ENCODE assay signal across 12 mouse cellular contexts in genomic region chr7:79502152-79503102, GRCm38 (mm10). TPM values are rescaled to one million over a fixed set of nuclear protein-coding genes. Genes with fewer than 3 reads are reported as not detected.
DNase-seq lines count a peak whose midpoint lies in the region; ATAC-seq and TF ChIP-seq lines count a peak whose summit lies in the region.
"Had no signal": no experiment of that assay in that cellular context is flagged by ENCODE, and none has a peak within 500 bp of the region (broad histone marks: within the 10 kb centered on the region; RNA-seq: fewer than 3 reads in every experiment).

No protein-coding gene starts in this region.

- peaks cover 99% of the 10 kb centered on the region for H3K27me3 ChIP-seq in kidney, postnatal 0 days (ENCODE audit: insufficient read depth, low read length)
- H3K27me3 ChIP-seq in forebrain, embryonic 11.5 days (ENCODE audit: control insufficient read depth, insufficient read depth, low read length), result peaks cover 29% of the 10 kb centered on the region
- peaks cover 83% of the 10 kb centered on the region for H3K27me3 ChIP-seq in midbrain, embryonic 11.5 days (ENCODE audit: control insufficient read depth, insufficient read depth, low read length)

- TF ChIP-seq CTCF in kidney, postnatal 0 days (IDR thresholded peaks at IDR 0.05; ENCODE audit: low read depth), result no peak
- TF ChIP-seq CTCF in brain, embryonic 14.5 days (IDR thresholded peaks at IDR 0.05; ENCODE audit: borderline replicate concordance, extremely low read depth, insufficient read depth, insufficient read length), result no peak

- H3K27ac ChIP-seq in kidney, postnatal 0 days, result no peak overlapping the region
- peak overlapping the region; percentile 99 for H3K27ac ChIP-seq in forebrain, embryonic 11.5 days (ENCODE audit: low read depth, low read length)
- H3K27ac ChIP-seq in midbrain, embryonic 11.5 days (ENCODE audit: low read depth, low read length), result no peak overlapping the region
- H3K27ac ChIP-seq: liver, embryonic 12.5 days had no signal

- no peak overlapping the region for H3K9ac ChIP-seq in kidney, postnatal 0 days (ENCODE audit: low read depth, low read length)
- H3K9ac ChIP-seq in forebrain, embryonic 11.5 days (ENCODE audit: low read length), result peak overlapping the region; percentile 98
- H3K9ac ChIP-seq in midbrain, embryonic 11.5 days (ENCODE audit: low read length), result peak overlapping the region; percentile 91
- H3K9ac ChIP-seq: liver, embryonic 12.5 days had no signal

- H3K36me3 ChIP-seq in kidney, postnatal 0 days (ENCODE audit: insufficient read depth, low read length), result no peaks in the 10 kb centered on the region
- no peaks in the 10 kb centered on the region; the same call in 1 of the 2 replicates for H3K36me3 ChIP-seq in forebrain, embryonic 11.5 days (ENCODE audit: control insufficient read depth, insufficient read depth, low read length)
- no peaks in the 10 kb centered on the region for H3K36me3 ChIP-seq in midbrain, embryonic 11.5 days (ENCODE audit: control insufficient read depth, insufficient read depth, low read length)
- H3K36me3 ChIP-seq: liver, embryonic 12.5 days had no signal

- peaks cover 6% of the 10 kb centered on the region; the same call in 1 of the 2 replicates for H3K4me1 ChIP-seq in kidney, postnatal 0 days (replicated peaks; ENCODE audit: insufficient read depth, low read length)
- peaks cover 4% of the 10 kb centered on the region; the same call in 1 of the 2 replicates for H3K4me1 ChIP-seq in forebrain, embryonic 11.5 days (replicated peaks; ENCODE audit: control insufficient read depth, insufficient read depth, low read length)
- peaks cover 44% of the 10 kb centered on the region for H3K4me1 ChIP-seq in midbrain, embryonic 11.5 days (ENCODE audit: control insufficient read depth, insufficient read depth, low read length)

- no peak for TF ChIP-seq POLR2A in brain, embryonic 14.5 days (IDR thresholded peaks at IDR 0.05; ENCODE audit: borderline replicate concordance, extremely low read depth, insufficient read depth, insufficient read length, poor library complexity, severe bottlenecking)

- ATAC-seq in kidney, postnatal 0 days (replicated peaks; ENCODE audit: low FRiP score, low read depth), result no peak
- no peak for ATAC-seq in forebrain, embryonic 11.5 days (replicated peaks; ENCODE audit: low FRiP score)
- no peak for ATAC-seq in midbrain, embryonic 11.5 days (ENCODE audit: low FRiP score)
- ATAC-seq: CD4-positive, CD25-positive, alpha-beta regulatory T cell, adult 4 months; liver, embryonic 12.5 days had no signal

- no peak overlapping the region for H3K4me3 ChIP-seq in kidney, postnatal 0 days (replicated peaks; ENCODE audit: low read depth, low read length)
- H3K4me3 ChIP-seq in forebrain, embryonic 11.5 days (ENCODE audit: low read depth, low read length), result peak overlapping the region; percentile 76
- H3K4me3 ChIP-seq in midbrain, embryonic 11.5 days (ENCODE audit: low read depth, low read length), result peak overlapping the region; percentile 76
- H3K4me3 ChIP-seq: liver, embryonic 12.5 days; megakaryocyte, embryonic 14.5 days had no signal

- H3K4me2 ChIP-seq in kidney, postnatal 0 days (ENCODE audit: low read length), result no peak overlapping the region
- H3K4me2 ChIP-seq in forebrain, embryonic 11.5 days (ENCODE audit: low read depth, low read length, severe bottlenecking), result peak overlapping the region; percentile 72
- peak overlapping the region; percentile 58 for H3K4me2 ChIP-seq in midbrain, embryonic 11.5 days
- H3K4me2 ChIP-seq: liver, embryonic 12.5 days had no signal

- H3K9me3 ChIP-seq in kidney, postnatal 0 days (replicated peaks; ENCODE audit: low read length), result no peaks in the 10 kb centered on the region
- no peaks in the 10 kb centered on the region for H3K9me3 ChIP-seq in forebrain, embryonic 11.5 days (ENCODE audit: control insufficient read depth, low read length)
- H3K9me3 ChIP-seq in midbrain, embryonic 11.5 days (ENCODE audit: control insufficient read depth, low read length), result no peaks in the 10 kb centered on the region
- H3K9me3 ChIP-seq: liver, embryonic 12.5 days had no signal

- DNase-seq in kidney, postnatal 0 days (ENCODE audit: low spot score), result peak; percentile 39
- DNase-seq in kidney, adult 8-10 months, result no peak
- DNase-seq in brain, embryonic 14.5 days (ENCODE audit: low read depth), result peak; percentile 33
- peak; percentile 67 for DNase-seq in forebrain, embryonic 11.5 days (ENCODE audit: low spot score)
- peak; percentile 86 for DNase-seq in midbrain, embryonic 11.5 days (ENCODE audit: low spot score, missing footprints)
- no peak for DNase-seq in Muller cell, postnatal 12 days (ENCODE audit: inconsistent ontology term)
- DNase-seq in heart, adult 8-10 months (ENCODE audit: low spot score), result no peak
- no peak for DNase-seq in thymus, postnatal 25 days
- DNase-seq: heart, postnatal 14 days had no signal

- WGBS in kidney, postnatal 0 days, result 3% methylated on average over 10 of the region's 10 CpGs
- WGBS in forebrain, embryonic 11.5 days, result 6% methylated on average over 10 of the region's 10 CpGs
- WGBS in midbrain, embryonic 11.5 days, result 9% methylated on average over 10 of the region's 10 CpGs

RNA-seq across cellular contexts. Expression of gene Polg, which starts 36.3 kb away (rescaled TPM):
- 22.6 and 22.8 TPM in 2 replicates for polyA plus RNA-seq in kidney, postnatal 0 days (2015; fragmentation: Nextera tagmentation; extraction: Ambion mirVana)
- 44.7 and 55.4 TPM in 2 replicates for polyA plus RNA-seq in brain, embryonic 14.5 days (2012; rRNA removed)
- 48.2 and 48.5 TPM in 2 replicates for polyA plus RNA-seq in forebrain, embryonic 11.5 days (2014; fragmentation: Nextera tagmentation; extraction: Ambion mirVana)
- 24.0 and 26.7 TPM in 2 replicates for polyA plus RNA-seq in midbrain, embryonic 11.5 days (2014; fragmentation: Nextera tagmentation; extraction: Ambion mirVana)
- total RNA-seq in heart, adult 8-10 months (2022), result 10 to 100 TPM; 65.9 to 72.3 (median 69.9) TPM

Comparison
In these comparisons a context has a peak if more than half of its experiments do, and no peak if none do; other contexts are left out.
1. DNase-seq: peak in kidney, postnatal 0 days (single experiment), brain, embryonic 14.5 days (single experiment), forebrain, embryonic 11.5 days (single experiment) and midbrain, embryonic 11.5 days (single experiment); none in kidney, adult 8-10 months (0 of 2), Muller cell, postnatal 12 days (single experiment), heart, adult 8-10 months (single experiment) and thymus, postnatal 25 days (single experiment).